8 mouse cellular contexts compared by ENCODE assay signal in the genomic region with DNA sequence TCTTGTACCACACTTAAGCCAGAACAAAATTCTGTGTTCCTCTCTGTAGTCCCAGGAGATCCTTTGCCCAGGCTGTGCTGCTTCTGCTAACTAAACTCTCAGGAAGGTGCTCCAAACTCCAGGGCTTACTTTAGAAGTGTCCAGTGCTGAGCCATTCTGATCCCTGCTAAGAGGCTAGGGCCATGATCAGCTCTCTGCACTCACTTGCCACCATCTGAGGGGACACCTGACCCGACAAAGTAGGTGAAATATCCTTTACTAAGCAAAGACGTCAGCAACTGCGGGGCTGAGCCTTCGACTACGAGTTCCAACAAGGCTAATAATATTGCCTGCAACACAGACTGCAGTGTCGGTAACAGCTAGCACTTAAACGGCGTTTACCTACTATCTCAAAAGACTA. TPM values are rescaled to one million over a fixed set of nuclear protein-coding genes. Genes with fewer than 3 reads are reported as not detected.
DNase-seq lines count a peak whose midpoint lies in the region; ATAC-seq and TF ChIP-seq lines count a peak whose summit lies in the region.

No protein-coding gene starts in this region.

- DNase-seq in kidney, postnatal 0 days (ENCODE audit: low spot score) = no peak
- no peak for DNase-seq in kidney, adult 8-10 months
- peak; percentile 9 to 11 for DNase-seq in heart, postnatal 10 days
- no peak for DNase-seq in layer of hippocampus, adult 18-20 months (ENCODE audit: low spot score in 2 of 2)
- no peak for DNase-seq in ovary, postnatal 14 days (ENCODE audit: low spot score)
- DNase-seq in kidney, postnatal 36 days = no peak

- H3K9ac ChIP-seq in kidney, postnatal 0 days (ENCODE audit: low read depth, low read length) = peak overlapping the region; percentile 77
- peak overlapping the region; percentile 72 for H3K9ac ChIP-seq in midbrain, embryonic 12.5 days (replicated peaks)

- H3K9me3 ChIP-seq in kidney, postnatal 0 days (replicated peaks; ENCODE audit: low read length) = no peaks in the 10 kb centered on the region
- no peaks in the 10 kb centered on the region for H3K9me3 ChIP-seq in midbrain, embryonic 12.5 days

- ATAC-seq in kidney, postnatal 0 days (replicated peaks; ENCODE audit: low FRiP score, low read depth) = no peak
- no peak for ATAC-seq in midbrain, embryonic 12.5 days (ENCODE audit: low FRiP score, low read depth)

- H3K4me1 ChIP-seq in kidney, postnatal 0 days (replicated peaks; ENCODE audit: insufficient read depth, low read length) = peaks cover 10% of the 10 kb centered on the region; the same call in 1 of the 2 replicates
- peaks cover 13% of the 10 kb centered on the region for H3K4me1 ChIP-seq in bone marrow macrophage, adult 2 months (ENCODE audit: control insufficient read depth, insufficient read depth, low read length)
- peaks cover 18% of the 10 kb centered on the region for H3K4me1 ChIP-seq in midbrain, embryonic 12.5 days

- H3K4me3 ChIP-seq in kidney, postnatal 0 days (replicated peaks; ENCODE audit: low read depth, low read length) = peak overlapping the region; percentile 65
- peak overlapping the region; percentile 97 for H3K4me3 ChIP-seq in bone marrow macrophage, adult 2 months (ENCODE audit: insufficient read depth, low read length)
- peak overlapping the region; percentile 72 for H3K4me3 ChIP-seq in midbrain, embryonic 12.5 days

- no peak for TF ChIP-seq POLR2A in bone marrow macrophage, adult 2 months (IDR thresholded peaks at IDR 0.05; ENCODE audit: borderline replicate concordance, low read depth, low read length)

- no peak for TF ChIP-seq CTCF in kidney, postnatal 0 days (IDR thresholded peaks at IDR 0.05; ENCODE audit: low read depth)
- no peak for TF ChIP-seq CTCF in bone marrow macrophage, adult 2 months (IDR thresholded peaks at IDR 0.05; ENCODE audit: low read depth, low read length)

- WGBS in kidney, postnatal 0 days = 1% methylated on average over 8 of the region's 8 CpGs
- 3% methylated on average over 8 of the region's 8 CpGs for WGBS in midbrain, embryonic 12.5 days

- intact Hi-C loops in heart, postnatal 10 days (cut with DNase I) = loop anchor here (5.0 kb wide), 1 partner anchor 73 kb away; the partner anchor contains the start of gene Med28

- H3K27me3 ChIP-seq in kidney, postnatal 0 days (ENCODE audit: insufficient read depth, low read length) = no peaks in the 10 kb centered on the region
- no peaks in the 10 kb centered on the region for H3K27me3 ChIP-seq in midbrain, embryonic 12.5 days

- peak overlapping the region; percentile 90 for H3K27ac ChIP-seq in kidney, postnatal 0 days
- H3K27ac ChIP-seq in bone marrow macrophage, adult 2 months (ENCODE audit: insufficient read depth, low read depth, low read length) = peak overlapping the region; percentile 67; the same call in 1 of the 2 replicates
- no peak overlapping the region for H3K27ac ChIP-seq in midbrain, embryonic 12.5 days (replicated peaks)

- H3K36me3 ChIP-seq in kidney, postnatal 0 days (ENCODE audit: insufficient read depth, low read length) = peaks cover 4% of the 10 kb centered on the region; the same call in 1 of the 2 replicates
- H3K36me3 ChIP-seq in midbrain, embryonic 12.5 days = peaks cover 4% of the 10 kb centered on the region; the same call in 1 of the 2 replicates

- peak overlapping the region; percentile 78 for H3K4me2 ChIP-seq in kidney, postnatal 0 days (ENCODE audit: low read length)
- peak overlapping the region; percentile 95 for H3K4me2 ChIP-seq in midbrain, embryonic 12.5 days (replicated peaks)

RNA-seq across cellular contexts. Expression of gene Qdpr, which starts 0.8 kb away (rescaled TPM):
- polyA plus RNA-seq in kidney, postnatal 0 days (2015; fragmentation: Nextera tagmentation; extraction: Ambion mirVana) = 297 and 318 TPM in 2 replicates
- 80.2 and 89.8 TPM in 2 replicates for polyA plus RNA-seq in bone marrow macrophage, adult 2 months (2012; ENCODE audit: insufficient read depth, insufficient read length, missing spikeins)
- total RNA-seq in heart, postnatal 10 days (2021) = 10 to 100 TPM; 78.9 to 81.4 TPM
- 106 and 111 TPM in 2 replicates for polyA plus RNA-seq in midbrain, embryonic 12.5 days (2016; fragmentation: Nextera tagmentation; extraction: Ambion mirVana)
- total RNA-seq in layer of hippocampus, adult 18-20 months (2021) = 100 to 1,000 TPM; 201 to 228 TPM

RNA-seq across cellular contexts. Expression of gene Clrn2, which starts 4.3 kb away (rescaled TPM):
- not detected in 2 replicates for polyA plus RNA-seq in kidney, postnatal 0 days (2015; fragmentation: Nextera tagmentation; extraction: Ambion mirVana)
- not detected in 2 replicates for polyA plus RNA-seq in bone marrow macrophage, adult 2 months (2012; ENCODE audit: insufficient read depth, insufficient read length, missing spikeins)
- total RNA-seq in heart, postnatal 10 days (2021) = not detected
- 0.32 TPM in 1 of 2 replicates, not detected in the other for polyA plus RNA-seq in midbrain, embryonic 12.5 days (2016; fragmentation: Nextera tagmentation; extraction: Ambion mirVana)
- total RNA-seq in layer of hippocampus, adult 18-20 months (2021) = 1 to 10 TPM in 1 of 2 experiments, under 1 TPM in 1; 0.61 to 1.0 TPM

RNA-seq across cellular contexts. Expression of gene Lap3, which starts 44.0 kb away (rescaled TPM):
- polyA plus RNA-seq in kidney, postnatal 0 days (2015; fragmentation: Nextera tagmentation; extraction: Ambion mirVana) = 99.7 and 114 TPM in 2 replicates
- 18.5 and 21.3 TPM in 2 replicates for polyA plus RNA-seq in bone marrow macrophage, adult 2 months (2012; ENCODE audit: insufficient read depth, insufficient read length, missing spikeins)
- 10 to 100 TPM; 77.1 to 77.2 TPM for total RNA-seq in heart, postnatal 10 days (2021)
- 55.4 and 64.2 TPM in 2 replicates for polyA plus RNA-seq in midbrain, embryonic 12.5 days (2016; fragmentation: Nextera tagmentation; extraction: Ambion mirVana)
- 10 to 100 TPM; 59.5 to 60.1 TPM for total RNA-seq in layer of hippocampus, adult 18-20 months (2021)

Comparison
In these comparisons a context has a peak if more than half of its experiments do, and no peak if none do; other contexts are left out.
1. DNase-seq: peak in heart, postnatal 10 days (2 of 2); none in kidney, postnatal 0 days (single experiment), kidney, adult 8-10 months (0 of 2), layer of hippocampus, adult 18-20 months (0 of 2), ovary, postnatal 14 days (single experiment) and kidney, postnatal 36 days (0 of 2).
2. Peak in every context shown above with its lines, with median percentiles within 50 percentile points of each other: H3K4me3 ChIP-seq.